Mouse (Mus musculus) embryonic fibroblast, embryonic 13.5 days (primary cell): ENCODE measurements around the gene Hlcs. TPM values are rescaled to one million over a fixed set of nuclear protein-coding genes. Genes with fewer than 3 reads are reported as not detected.

Experiments used
- H3K27ac ChIP-seq: 2 replicates; pipeline ENCODE4 v1.5.1; 2012; ENCODE audit warnings: low read length, control low read depth, inconsistent platforms; ENCODE audit not compliant: insufficient read depth
- H3K4me1 ChIP-seq: 2 replicates; pipeline ENCODE4 v1.6.1; 2011; ENCODE audit warnings: low read length; ENCODE audit not compliant: control insufficient read depth, insufficient read depth
- H3K4me3 ChIP-seq: 2 replicates; pipeline ENCODE4 v1.5.1; 2011; ENCODE audit warnings: mild to moderate bottlenecking, control low read depth, low read length; ENCODE audit not compliant: insufficient read depth
- CTCF ChIP-seq: IDR thresholded peaks from 2 replicates; pipeline ENCODE4 v1.5.1; 2011; ENCODE audit warnings: mild to moderate bottlenecking, control low read depth, low read length, moderate library complexity, borderline replicate concordance; ENCODE audit not compliant: insufficient read depth
- POLR2A ChIP-seq: IDR thresholded peaks from 2 replicates; pipeline ENCODE4 v1.6.1; 2011; ENCODE audit warnings: low read depth, mild to moderate bottlenecking, control low read depth, low read length, moderate library complexity
- polyA plus RNA-seq: library from polyadenylated mRNA; stranded (reverse); fragments of >200 nt; gene quantifications from 2 replicates; pipeline ENCODE4 v1.2.4, GENCODE M21; 2011; ENCODE audit warnings: low read depth; ENCODE audit not compliant: missing spikeins, insufficient read length

Hlcs gene
- polyA plus RNA-seq, 1 experiment = 7.0 TPM

GRCm38 (mm10) chr16:94088819-94089692, 224.3 kb downstream of the Hlcs start:
- no peak overlapping the region for H3K27ac ChIP-seq
- peak overlapping the region; percentile 41; the same call in 1 of the 2 replicates for H3K4me3 ChIP-seq
- TF ChIP-seq CTCF = no peak
- TF ChIP-seq POLR2A = no peak
- H3K4me1 ChIP-seq = no peaks in the 10 kb centered on the region

GRCm38 (mm10) chr16:94088226-94088748, 225.1 kb downstream of the Hlcs start:
- TF ChIP-seq POLR2A (no peak), CTCF (no peak)
- Histone ChIP-seq H3K27ac (no peak overlapping the region), H3K4me1 (no peaks in the 10 kb centered on the region), H3K4me3 (peak overlapping the region; percentile 41)

- Histone ChIP-seq H3K4me1 (no peaks in the 10 kb centered on the region), H3K27ac (no peak overlapping the region), H3K4me3 (peak overlapping the region; percentile 41)
- TF ChIP-seq POLR2A = no peak
- TF ChIP-seq CTCF = no peak
Observed at GRCm38 (mm10) chr16:94087570-94088225, 225.7 kb downstream of the Hlcs start.

GRCm38 (mm10) chr16:94086701-94087569, 226.4 kb downstream of the Hlcs start:
- Histone ChIP-seq H3K27ac (no peak overlapping the region; the same call in 1 of the 2 replicates), H3K4me3 (peak overlapping the region; percentile 41), H3K4me1 (no peaks in the 10 kb centered on the region)
- no peak for TF ChIP-seq CTCF
- TF ChIP-seq POLR2A = no peak

- peak overlapping the region; percentile 38 for H3K4me3 ChIP-seq
- no peak overlapping the region; the same call in 1 of the 2 replicates for H3K27ac ChIP-seq
- H3K4me1 ChIP-seq = no peaks in the 10 kb centered on the region
- TF ChIP-seq CTCF = no peak
- no peak for TF ChIP-seq POLR2A
Observed at GRCm38 (mm10) chr16:94085603-94086285, 227.6 kb downstream of the Hlcs start.

GRCm38 (mm10) chr16:94084711-94085602, 228.4 kb downstream of the Hlcs start, which contains the start of gene Sim2:
TSS of gene Sim2 (plus strand) at chr16:94084931.
- no peak within 1 kb of the TSS; the same call in 1 of the 2 replicates for H3K27ac ChIP-seq
- H3K4me1 ChIP-seq = no peaks in the 10 kb centered on the region
- H3K4me3 ChIP-seq = peak within 1 kb of the TSS; percentile 38
- TF ChIP-seq POLR2A (no peak), CTCF (no peak)

- no peak for TF ChIP-seq POLR2A
- TF ChIP-seq CTCF = no peak
- H3K4me3 ChIP-seq = peak overlapping the region; percentile 38; the same call in 1 of the 2 replicates
- no peak overlapping the region for H3K27ac ChIP-seq
- H3K4me1 ChIP-seq = no peaks in the 10 kb centered on the region
Observed at GRCm38 (mm10) chr16:94083848-94084525, 229.4 kb downstream of the Hlcs start.
